Mouse (Mus musculus): ENCODE measurements around the gene Bdnf.

Gene Bdnf

DNA sequence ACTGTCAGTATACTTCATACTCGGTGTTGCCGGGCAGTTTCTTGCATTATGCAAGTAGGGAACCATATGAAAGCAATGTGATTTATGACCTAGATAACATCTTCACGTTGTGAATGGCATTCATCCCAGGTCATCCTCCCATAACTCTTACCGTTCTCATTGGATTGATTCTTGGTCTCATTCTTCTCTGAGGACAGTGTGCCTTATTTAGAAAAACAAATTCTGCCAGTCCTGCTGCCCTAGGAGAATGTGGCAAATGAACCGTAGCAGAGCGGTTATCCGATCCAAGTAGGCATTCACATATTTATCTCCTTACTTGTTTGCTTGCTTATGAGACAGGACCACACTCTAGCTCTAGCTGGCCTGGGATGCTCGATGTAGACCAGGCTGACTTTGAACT is 32.0 kb downstream of the Bdnf start:
- DNase-seq (ENCODE audit: low spot score in 2 of 2) = no peak

DNA sequence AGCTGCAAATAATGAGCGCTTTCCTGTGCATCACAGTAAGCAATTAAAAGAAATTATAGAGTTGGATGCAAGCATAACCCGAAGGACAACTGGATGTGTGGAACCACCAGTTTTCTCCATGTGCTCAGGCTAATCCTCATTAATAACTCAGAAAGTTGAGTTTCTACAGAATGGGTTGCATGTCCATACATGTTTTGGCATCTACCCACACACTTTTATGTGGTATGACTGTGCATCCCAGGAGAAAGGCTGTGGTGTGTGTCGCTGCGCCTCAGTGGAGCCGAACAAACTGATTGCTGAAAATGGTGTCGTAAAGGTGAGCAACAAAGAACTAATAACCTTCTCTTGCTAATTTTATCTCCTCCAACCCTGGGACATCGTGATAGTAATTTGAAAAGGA is 34.8 kb downstream of the Bdnf start:
- DNase-seq (ENCODE audit: low spot score in 2 of 2) = no peak

DNA sequence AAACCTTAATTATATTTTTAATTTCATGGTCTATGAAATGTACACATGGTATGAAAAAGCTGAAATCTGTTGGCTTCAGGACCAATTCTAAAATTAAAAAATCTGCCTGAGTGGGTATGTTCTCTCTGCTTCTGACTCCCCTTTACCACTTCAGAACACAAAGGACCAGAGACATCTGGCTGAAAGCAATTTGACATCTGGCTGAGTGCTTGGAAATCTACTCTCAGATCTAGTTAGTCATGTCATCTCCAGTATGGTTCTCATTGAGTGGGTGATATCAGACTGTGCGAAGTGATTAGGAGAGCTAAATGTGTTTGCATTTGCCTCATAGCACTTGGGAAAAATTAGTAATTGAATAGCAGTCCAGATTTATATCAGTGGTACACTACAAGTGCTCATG is 36.5 kb downstream of the Bdnf start:
- no peak for DNase-seq (ENCODE audit: low spot score in 2 of 2)

DNA sequence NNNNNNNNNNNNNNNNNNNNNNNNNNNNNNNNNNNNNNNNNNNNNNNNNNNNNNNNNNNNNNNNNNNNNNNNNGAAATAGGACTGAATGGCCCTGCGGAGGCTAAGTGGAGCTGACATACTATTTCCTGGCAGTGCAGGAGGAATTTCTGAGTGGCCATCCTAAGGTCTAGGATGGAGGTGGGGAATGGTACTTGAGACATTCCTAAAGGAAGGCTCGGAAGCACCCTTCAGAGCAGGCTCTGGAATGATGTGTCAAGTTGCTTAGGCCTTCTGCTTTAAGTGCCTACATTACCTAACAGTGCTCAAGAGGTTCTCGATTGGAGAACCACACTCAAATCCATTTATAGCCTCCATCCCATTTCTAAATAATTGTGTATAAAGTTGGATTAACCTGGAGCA is 50.8 kb downstream of the Bdnf start:
- DNase-seq (ENCODE audit: low spot score in 2 of 2) = no peak

DNA sequence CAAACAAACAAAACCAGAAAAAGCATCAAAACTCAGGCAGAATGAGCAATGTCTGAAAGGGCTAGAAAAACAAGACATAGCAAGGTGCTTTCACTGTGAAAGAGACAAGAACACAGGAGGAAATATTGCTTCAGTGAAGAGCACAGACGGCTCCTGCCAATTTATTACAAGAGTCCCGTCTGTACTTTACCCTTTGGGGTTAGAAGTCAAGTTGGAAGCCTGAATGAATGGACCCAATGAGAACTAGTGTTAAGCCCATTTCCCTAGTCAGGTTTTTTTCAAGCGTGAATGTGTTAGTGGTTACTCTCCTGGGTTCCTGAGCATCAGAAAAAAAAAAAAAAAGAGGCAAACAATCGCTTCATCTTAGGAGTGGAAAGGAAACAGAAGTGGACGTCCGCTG is 51.3 kb downstream of the Bdnf start:
- no peak for DNase-seq (ENCODE audit: low spot score in 2 of 2)

DNA sequence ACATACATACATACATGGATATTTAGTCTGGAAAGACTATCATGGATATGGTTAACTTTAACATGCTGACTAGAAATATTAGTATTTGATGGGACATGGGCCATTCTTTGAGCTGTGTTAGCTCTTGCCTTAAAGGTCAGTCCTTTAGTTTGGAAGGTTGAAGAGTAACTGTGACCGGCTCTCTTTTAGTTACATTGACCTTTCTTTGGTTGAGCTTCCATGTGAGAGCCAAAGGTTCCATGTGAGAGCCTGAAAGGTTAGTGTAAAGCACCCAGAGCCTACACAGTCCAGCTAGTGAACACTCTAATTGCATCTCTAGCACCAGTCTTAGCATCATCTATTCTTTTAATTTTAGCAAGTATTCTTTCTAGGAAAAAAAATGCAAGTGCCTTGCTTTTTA is 54.7 kb downstream of the Bdnf start:
- DNase-seq (ENCODE audit: low spot score in 2 of 2) = no peak

DNA sequence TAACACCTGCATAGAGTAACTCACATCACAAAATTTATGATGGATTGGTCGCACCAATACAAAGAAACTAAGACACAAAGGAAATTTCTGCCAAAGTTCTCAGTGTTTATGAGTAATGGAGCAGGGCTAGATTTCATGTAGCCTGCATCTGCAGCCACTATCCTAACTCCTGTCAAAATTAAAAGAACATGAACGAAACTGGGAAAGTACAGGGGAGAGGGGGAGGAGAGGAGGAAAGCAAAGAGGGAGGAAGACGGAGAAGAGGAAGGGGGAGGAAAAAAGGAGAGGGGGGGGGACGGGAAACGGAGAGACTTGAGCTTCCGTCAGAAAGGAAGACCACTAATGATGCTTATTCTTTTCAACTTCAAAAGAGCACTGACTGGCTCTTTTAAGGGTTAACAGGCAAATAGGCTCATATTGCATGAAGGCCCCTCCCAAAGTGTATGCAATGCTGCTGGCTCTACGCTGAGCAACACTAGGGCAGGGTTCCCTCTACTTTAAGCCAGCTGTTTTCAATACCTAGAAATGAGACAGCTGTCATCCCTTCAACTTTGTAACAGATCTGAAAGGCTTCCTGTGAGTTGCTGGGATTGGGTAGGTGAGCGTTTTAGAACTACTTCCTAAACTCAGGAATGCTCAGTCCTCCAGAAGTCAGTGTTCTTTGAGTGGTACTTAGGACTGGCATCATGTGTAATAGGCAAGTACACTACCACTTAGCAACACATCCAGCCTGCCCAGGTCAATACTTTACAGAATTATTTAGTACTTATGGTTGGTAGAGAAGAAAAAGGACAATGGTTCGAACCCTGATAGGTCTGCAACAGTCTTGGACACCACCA is 58.9 kb downstream of the Bdnf start:
- no peak for DNase-seq (ENCODE audit: low spot score in 2 of 2)

DNA sequence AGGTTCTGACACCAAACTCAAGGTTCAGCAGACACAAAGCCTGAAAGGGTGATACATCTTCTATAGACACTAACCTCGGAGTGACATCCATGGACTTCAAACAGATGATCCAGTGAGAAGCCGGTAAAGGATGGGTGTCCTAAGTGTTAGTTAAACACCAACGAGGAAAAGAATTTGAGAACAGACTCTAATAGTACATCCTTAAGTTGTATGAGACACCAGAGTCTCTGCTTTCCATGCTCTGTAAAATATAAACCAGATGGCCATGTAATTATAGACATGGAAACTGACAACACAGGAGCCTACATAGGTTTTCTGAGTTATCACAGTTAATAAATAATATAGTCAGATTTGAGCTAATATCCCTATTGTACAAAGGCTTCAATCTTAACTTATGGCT is 59.7 kb downstream of the Bdnf start:
- DNase-seq (ENCODE audit: low spot score in 2 of 2) = no peak

DNA sequence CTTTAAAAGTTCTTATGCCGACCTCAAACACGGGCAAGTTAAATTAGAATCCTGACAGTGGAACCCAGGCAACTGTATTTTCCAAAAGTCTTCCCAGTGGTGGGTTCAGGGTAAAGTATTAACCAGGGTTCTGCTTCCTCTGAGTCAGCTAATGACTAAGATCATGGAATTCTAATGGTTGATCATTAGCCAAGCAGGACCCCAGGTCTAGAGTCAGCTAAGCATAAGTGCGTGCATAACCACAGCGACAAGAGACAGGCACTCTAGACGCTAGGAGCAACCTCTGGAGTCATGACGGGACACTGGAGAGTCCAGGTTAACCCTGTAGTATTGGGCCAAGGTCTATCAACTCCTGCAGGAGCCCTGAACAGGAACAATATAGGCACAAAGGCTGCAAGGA is 60.2 kb downstream of the Bdnf start:
- DNase-seq (ENCODE audit: low spot score in 2 of 2) = no peak

DNA sequence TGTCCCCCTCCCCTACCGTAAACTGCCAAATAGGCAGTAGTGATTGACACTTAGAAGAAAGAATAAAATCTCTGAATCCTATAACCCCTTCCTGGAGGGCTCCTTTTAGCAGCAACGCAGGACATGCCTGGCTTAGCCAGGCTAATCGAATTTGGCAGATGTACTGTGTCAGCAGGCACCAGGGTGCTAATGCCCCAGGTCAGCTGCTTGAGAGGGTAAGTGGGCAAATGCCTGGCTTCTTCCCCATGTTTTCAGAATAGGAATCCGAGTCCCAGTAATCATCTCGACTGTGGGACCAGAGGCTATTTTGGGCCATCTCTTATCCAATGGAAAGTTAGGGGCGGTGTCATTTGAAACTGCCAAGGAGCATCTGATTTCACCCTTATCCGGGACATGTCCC is 60.8 kb downstream of the Bdnf start:
- DNase-seq (ENCODE audit: low spot score in 2 of 2) = no peak

DNA sequence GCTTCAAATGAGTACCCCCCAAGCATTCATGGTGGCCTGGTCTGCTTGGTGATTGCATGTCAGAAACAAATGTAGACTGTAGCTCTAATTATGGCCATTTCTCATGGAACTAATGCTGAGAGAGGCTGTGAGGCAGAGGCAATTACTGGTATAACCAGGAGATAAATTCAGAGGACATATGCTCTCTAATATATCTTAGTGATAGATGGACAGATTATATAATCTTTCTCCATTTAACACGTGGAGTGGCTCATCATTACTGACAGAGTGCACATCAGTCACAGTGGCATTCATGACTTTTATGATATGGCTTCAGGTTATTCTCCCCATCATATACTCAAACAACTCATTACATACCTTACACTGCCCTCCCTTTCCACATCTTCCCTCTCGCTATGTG is 61.8 kb downstream of the Bdnf start:
- DNase-seq (ENCODE audit: low spot score in 2 of 2) = no peak

DNA sequence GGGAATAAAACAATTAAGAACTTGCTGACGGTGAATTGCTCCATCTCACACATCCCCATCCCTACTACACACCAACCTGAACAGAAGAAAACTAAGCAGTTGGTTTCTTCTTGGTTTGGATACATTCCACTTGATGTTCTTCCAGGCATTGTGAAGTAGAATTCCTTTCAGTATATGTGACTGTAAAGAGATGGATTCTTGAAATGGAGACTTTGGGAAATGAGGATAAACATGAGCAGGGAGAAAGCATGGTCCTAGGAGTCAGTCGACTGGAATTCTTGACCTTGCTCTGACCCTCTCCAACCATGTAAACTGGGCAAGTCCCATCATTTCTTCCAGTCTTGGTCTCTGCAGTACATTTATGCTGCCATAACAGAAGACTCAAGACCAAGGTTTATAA is 63.8 kb downstream of the Bdnf start:
- no peak for DNase-seq (ENCODE audit: low spot score in 2 of 2)

DNA sequence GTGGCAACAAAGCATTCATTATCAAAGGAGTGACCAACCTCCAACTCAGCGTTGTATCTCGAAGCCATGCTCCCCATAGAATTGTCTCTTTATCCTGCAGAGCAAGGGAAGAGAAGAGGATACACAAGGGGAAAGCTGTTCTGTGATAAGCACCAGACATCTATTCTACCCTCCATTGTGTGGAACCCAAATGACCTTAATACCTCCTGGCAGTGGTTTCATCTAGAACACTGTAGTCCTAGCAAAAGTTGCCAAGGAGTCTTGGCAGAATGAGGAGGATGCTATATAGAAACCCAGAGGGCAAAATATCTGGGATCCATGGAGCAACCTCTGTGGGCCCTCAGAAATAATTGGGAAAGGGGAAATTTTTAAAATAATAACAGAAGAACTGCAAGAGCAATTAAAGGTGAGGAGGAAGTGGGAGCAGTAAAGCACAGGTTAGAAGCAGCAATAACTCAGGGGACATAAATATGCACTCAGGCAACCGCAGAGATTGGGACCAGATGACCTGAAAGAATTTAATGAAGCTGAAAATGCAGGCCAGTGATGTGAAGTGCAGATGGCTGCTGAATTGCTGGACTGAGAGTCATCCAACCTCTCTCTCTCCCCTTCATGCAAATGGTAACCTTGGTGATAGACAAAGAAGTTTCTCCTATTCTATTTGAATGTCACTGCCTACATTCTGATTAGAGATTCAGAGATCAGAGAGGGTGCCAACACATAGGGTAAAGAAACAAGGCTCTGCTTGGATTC is 68.9 kb downstream of the Bdnf start:
- DNase-seq (ENCODE audit: low spot score in 2 of 2) = no peak

DNA sequence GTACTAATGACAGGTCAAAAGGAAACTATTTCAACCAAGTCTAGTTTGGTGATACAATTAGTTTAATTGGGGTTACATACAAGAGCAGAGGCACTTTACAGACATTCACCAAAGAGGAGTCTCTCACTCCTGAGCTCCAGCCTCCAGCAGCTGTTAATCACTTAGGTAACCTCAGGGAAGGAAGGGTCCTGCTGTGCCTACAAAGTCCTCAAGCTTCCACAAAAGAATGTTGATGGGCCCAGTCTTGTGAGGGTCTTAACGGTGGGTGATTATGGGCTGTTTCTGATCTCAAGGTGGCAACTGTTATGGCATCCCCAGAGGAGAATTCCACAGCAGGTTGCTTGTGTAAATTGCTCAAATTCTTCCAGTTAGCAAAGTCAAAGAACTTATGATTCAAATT is 71.7 kb downstream of the Bdnf start:
- DNase-seq (ENCODE audit: low spot score in 2 of 2) = no peak

DNA sequence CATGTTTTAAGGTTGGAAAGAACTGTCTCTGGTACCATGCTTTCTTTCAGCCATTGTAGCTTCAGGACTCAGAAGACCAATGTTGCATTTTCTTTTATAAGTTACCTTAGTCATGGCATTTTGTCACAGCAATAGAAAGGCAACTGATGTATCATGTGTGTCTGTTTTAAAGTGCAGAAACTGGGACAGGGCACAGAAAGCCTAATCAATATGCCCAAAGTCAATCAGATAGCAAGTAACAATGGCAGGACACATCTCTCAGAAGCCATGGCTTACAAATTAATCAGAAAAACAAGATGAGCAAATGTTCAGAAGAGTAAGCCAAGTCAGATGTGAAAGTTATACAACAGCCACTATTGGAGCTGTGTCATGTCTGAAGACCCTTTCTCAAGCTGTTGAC is 73.9 kb downstream of the Bdnf start:
- DNase-seq (ENCODE audit: low spot score in 2 of 2) = no peak

DNA sequence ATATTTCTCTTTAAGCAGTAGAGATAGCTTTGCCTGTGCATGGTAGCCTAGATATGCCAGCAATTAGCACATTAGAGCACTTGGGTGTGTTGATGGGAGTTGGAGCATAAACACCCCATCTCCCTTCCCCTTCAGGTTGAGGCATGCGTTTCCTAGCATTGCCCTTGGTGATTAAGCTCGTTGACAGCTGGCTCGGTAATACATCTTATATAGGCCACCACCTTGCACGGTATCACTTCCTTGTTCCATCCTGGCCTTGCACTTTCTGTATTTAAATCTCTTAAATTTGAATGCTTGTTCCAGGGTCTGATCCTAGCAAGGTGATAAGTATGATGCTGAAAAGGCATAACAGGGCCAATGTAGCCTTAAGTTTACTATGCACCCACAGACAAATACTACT is 74.3 kb downstream of the Bdnf start:
- DNase-seq (ENCODE audit: low spot score in 2 of 2) = no peak

DNA sequence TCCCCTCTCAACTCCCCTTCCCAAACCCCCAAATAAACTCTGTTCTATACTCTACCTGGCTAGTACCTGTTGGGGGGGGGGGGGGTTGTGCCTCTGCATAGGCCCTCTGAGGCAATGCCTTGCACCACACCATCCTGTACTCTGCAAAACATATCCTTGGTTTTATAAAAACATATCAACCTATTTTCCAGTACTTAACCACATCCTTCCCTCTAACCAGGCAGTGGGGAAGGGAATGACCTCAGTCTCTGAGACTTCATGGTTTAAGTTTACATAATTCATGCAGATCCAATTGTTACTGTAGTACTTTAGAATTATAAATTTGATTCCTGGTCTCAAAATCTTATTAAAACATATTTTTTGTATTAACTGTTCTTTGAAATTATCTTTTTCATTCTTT is 75.5 kb downstream of the Bdnf start:
- DNase-seq (ENCODE audit: low spot score in 2 of 2) = no peak

DNA sequence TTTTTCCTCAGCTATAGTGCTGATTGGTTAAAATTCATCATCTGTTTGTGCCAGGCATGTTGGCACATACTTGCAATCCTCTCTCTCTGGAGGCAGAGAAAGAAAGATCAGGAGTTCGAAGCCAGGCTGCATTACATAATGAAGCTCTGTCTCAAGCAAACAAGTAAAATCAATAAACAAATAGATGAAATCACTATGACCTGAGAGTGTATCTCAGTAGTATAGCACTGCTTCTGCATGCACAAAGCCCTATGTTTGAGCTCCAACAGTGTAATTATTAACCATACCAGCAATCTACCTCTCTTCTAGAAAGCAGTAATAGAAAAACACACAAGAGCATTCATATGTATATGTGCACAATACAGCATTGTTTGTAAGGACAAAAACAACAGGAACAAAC is 76.0 kb downstream of the Bdnf start:
- DNase-seq (ENCODE audit: low spot score in 2 of 2) = no peak

DNA sequence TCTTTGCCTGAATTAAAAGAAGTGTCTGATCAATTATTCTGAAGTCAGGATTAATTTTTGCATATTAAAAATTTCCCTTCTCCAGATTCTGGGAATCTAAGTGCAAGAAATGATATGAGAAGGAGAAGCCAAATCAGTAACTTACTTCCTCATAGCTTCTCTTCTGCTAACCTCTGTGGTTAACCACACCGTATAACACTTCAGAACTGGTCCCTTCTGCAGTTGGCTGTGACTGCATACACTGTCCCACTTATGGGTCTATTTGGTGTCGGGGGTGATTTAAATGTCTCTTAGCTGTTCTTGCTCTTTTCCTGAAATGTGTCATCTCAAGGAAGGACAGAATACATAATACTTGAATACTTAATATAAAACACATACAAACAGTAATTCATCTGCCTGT is 81.8 kb downstream of the Bdnf start:
- no peak for DNase-seq (ENCODE audit: low spot score in 2 of 2)

DNA sequence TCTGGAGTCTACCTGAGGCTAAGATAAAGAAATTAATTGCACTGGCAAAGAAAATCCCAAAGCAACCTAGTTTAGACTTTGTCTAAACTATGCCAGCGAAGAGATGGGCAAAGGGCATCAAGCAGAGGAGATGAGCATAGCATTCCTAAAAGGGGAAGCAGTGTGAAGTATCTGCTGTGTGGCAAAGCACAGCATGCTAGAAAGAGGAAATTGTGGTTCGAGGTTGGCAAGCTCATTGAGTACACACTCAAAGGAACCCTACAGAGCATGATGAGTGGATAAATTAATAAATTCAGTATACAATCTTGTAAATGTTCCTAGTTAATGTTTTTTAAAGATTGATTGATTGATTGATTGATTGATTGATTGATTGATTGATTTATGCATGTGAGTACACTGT is 92.3 kb downstream of the Bdnf start:
- DNase-seq (ENCODE audit: low spot score in 2 of 2) = no peak

DNA sequence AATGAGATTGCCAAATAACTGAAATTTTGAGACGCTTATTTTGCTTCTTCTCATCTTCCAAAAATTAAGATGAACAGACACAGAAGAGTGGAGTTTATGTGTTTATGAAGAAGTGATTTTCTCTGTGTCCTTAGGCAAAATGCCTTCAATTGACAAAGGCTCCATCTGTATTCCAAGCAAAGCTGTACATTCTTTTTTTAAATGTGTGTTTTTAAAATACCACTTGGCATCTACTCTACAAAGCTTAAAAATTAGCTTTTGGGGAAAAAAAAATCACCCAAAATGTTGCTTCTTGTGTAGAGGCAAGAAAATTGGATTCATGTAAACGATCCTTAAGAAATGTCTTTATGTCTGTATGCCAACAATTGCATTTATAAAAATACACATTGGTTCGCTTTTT is 94.3 kb downstream of the Bdnf start:
- no peak for DNase-seq (ENCODE audit: low spot score in 2 of 2)

DNA sequence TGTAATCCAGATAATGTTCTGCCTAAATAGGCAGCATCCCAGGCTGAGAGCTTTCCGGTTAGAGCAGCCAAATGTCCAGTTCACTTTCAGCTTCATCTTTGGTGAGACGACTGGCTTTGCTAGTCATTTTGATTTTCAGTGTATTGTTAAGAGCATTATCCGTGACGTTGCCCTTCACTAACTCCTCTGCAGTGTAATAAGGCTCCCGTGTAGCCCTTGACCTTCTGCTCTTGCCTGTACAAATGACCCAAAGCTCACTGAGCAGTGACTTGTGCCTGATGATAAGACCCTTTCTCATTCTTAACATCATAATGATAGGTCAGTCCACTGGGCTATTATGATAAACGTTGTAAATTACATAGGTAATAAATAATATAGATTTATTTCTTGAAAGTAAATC is 101.9 kb downstream of the Bdnf start:
- no peak for DNase-seq (ENCODE audit: low spot score in 2 of 2)
